Mouse (Mus musculus): ENCODE measurements around the gene Fgf4.

DNA sequence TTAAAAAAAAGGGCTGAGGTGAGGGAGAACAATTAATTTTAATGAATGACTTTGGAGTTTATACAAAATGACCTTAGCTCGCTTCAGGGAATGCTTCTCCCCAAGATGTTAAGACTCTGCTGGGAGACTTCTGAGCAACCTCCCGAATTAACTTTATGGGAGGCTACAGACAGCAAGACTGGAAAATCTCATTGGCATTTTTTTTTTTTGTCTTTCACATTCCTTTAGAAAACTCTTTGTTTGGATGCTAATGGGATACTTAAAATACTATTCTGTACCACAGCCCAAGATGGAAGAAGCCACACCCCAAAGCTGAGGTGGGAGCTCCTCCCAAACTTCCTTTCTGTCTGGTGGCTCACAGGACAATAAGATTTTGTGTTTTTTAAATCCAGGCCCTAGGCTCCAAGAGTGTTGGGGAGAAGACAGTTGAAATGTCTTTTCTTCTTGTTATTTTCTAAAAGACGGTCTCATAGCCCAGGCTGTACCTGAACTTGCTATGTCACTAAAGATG lies 17.0 kb downstream of the Fgf4 start:
- TF ChIP-seq TCF12 (IDR thresholded peaks at IDR 0.05; ENCODE audit: low read depth, low read length) (no peak), POLR2A (IDR thresholded peaks at IDR 0.05; ENCODE audit: control insufficient read depth in 1 of 2, insufficient read depth in 1 of 2, low read depth in 1 of 2, low read length in 2 of 2, poor library complexity in 1 of 2) (no peak), CTCF (IDR thresholded peaks at IDR 0.05 in 2 of 3, conservative IDR thresholded peaks at IDR 0.05 in 1 of 3; ENCODE audit: control insufficient read depth in 1 of 3, insufficient read depth in 1 of 3, low read depth in 2 of 3, low read length in 3 of 3, poor library complexity in 1 of 3, severe bottlenecking in 1 of 3) (no peak), MXI1 (IDR thresholded peaks at IDR 0.05; ENCODE audit: low read depth, low read length) (no peak), GABPA (IDR thresholded peaks at IDR 0.05; ENCODE audit: low read depth, low read length) (no peak), NELFE (IDR thresholded peaks at IDR 0.05; ENCODE audit: low read depth, low read length) (no peak)
